Mouse (Mus musculus): ENCODE measurements at regions not wholly inside any gene's neighbourhood (a gene's known extent, or its start where the extent isn't known, plus 50 kb on each side); places are given as distances from the start of the nearest gene placed in this dataset.
A peak's percentile ranks its signal among the peaks of the same experiment; 100 is the strongest.

GRCm38 (mm10) chr14:76302322-76302991 is 112.3 kb upstream of the Tsc22d1 start:
- DNase-seq, result peak in 1 of 2 experiments; percentile 49

GRCm38 (mm10) chr14:76307603-76308002 is 107.2 kb upstream of the Tsc22d1 start:
- no peak for DNase-seq

- DNase-seq, result no peak
Measured at GRCm38 (mm10) chr14:76308188-76308812, 106.5 kb upstream of the Tsc22d1 start.

GRCm38 (mm10) chr14:76309606-76310005 is 105.2 kb upstream of the Tsc22d1 start:
- no peak for DNase-seq

GRCm38 (mm10) chr14:76310278-76310677 is 104.5 kb upstream of the Tsc22d1 start:
- DNase-seq, result peak; percentile 39 to 69

GRCm38 (mm10) chr14:76313424-76314190 is 101.2 kb upstream of the Tsc22d1 start:
- no peak for DNase-seq

GRCm38 (mm10) chr14:76318438-76318837 is 96.3 kb upstream of the Tsc22d1 start:
- DNase-seq, result peak in 1 of 2 experiments; percentile 25

- no peak for DNase-seq
Measured at GRCm38 (mm10) chr14:76324246-76324645, 90.5 kb upstream of the Tsc22d1 start.

- no peak for DNase-seq
Measured at GRCm38 (mm10) chr14:76329983-76330382, 84.8 kb upstream of the Tsc22d1 start.

- no peak for DNase-seq
Measured at GRCm38 (mm10) chr14:76331497-76332335, 83.0 kb upstream of the Tsc22d1 start.

GRCm38 (mm10) chr14:76332336-76332703 is 82.4 kb upstream of the Tsc22d1 start:
- DNase-seq, result no peak

- DNase-seq, result no peak
Measured at GRCm38 (mm10) chr14:76340789-76341188, 74.0 kb upstream of the Tsc22d1 start.

GRCm38 (mm10) chr14:76341226-76341625 is 73.5 kb upstream of the Tsc22d1 start:
- DNase-seq, result no peak

GRCm38 (mm10) chr14:76351856-76352255 is 62.9 kb upstream of the Tsc22d1 start:
- DNase-seq, result no peak

GRCm38 (mm10) chr14:76356161-76356560 is 58.6 kb upstream of the Tsc22d1 start:
- no peak for DNase-seq

GRCm38 (mm10) chr14:76359837-76360410 is 54.8 kb upstream of the Tsc22d1 start:
- DNase-seq, result no peak

GRCm38 (mm10) chr14:76364034-76364433 is 50.7 kb upstream of the Tsc22d1 start:
- no peak for DNase-seq
